Mouse (Mus musculus) lung, adult 2 months (tissue): ENCODE measurements around the gene Ube2ql1.

Experiments used
- CTCF ChIP-seq: fragments of 200-500 bp; IDR thresholded peaks from 2 replicates; pipeline ENCODE4 v1.5.1; 2011; ENCODE audit warnings: mild to moderate bottlenecking, low read length, control low read depth; ENCODE audit not compliant: insufficient read depth
- POLR2A ChIP-seq: fragments of 200-500 bp; IDR thresholded peaks from 2 replicates; pipeline ENCODE4 v1.6.1; 2011; ENCODE audit warnings: low read depth, mild to moderate bottlenecking, control low read depth, low read length, borderline replicate concordance; ENCODE audit errors: extremely low read depth

DNA sequence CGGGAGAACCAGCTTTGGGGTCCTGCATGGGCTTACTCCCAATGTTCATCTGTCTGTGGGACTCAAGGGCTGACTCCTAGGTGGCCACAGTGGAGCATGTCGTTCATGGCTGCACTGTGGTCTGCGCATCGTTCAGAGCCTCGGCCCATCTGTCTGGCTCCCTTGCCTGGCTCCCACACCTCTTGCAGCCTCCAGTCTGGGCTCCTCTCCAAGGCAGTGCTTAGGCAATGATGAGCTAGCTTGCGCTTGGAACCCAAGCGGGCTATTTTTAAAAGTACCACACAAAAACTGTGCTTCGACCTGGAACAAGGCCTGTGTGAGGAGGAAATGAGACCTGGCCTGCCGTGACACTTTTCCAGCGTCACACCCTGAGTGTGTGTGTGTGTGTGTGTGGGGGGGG, 21.7 kb upstream of the Ube2ql1 start:
- no peak for TF ChIP-seq CTCF
- TF ChIP-seq POLR2A = no peak
